Mouse (Mus musculus) heart, embryonic 12.5 days (tissue): ENCODE measurements around the gene Zfp335. TPM values are rescaled to one million over a fixed set of nuclear protein-coding genes. Genes with fewer than 3 reads are reported as not detected.

Experiments
- ATAC-seq: fragments of 200-750 bp; cut with Nextera tagmentation; 2 replicates; pipeline ENCODE4 v1.8.0; 2017; ENCODE audit warnings: moderate TSS enrichment, moderate library complexity; ENCODE audit not compliant: insufficient number of reproducible peaks, low FRiP score
- H3K27ac ChIP-seq: fragments of 300-500 bp; sonication (generic); 2 replicates; pipeline ENCODE4 v1.5.1; 2016; ENCODE audit warnings: mild to moderate bottlenecking, moderate library complexity; ENCODE audit not compliant: poor library complexity, severe bottlenecking
- H3K27me3 ChIP-seq: fragments of 300-500 bp; sonication (generic); replicated peaks from 2 replicates; pipeline ENCODE4 v1.6.1; 2016; ENCODE audit warnings: mild to moderate bottlenecking, moderate library complexity
- H3K36me3 ChIP-seq: fragments of 300-500 bp; sonication (generic); 2 replicates; pipeline ENCODE4 v1.6.1; 2016; ENCODE audit warnings: mild to moderate bottlenecking, moderate library complexity
- H3K4me1 ChIP-seq: fragments of 300-500 bp; sonication (generic); replicated peaks from 2 replicates; pipeline ENCODE4 v1.6.1; 2016; ENCODE audit warnings: mild to moderate bottlenecking
- H3K4me2 ChIP-seq: fragments of 300-500 bp; sonication (generic); 2 replicates; pipeline ENCODE4 v1.6.1; 2016; ENCODE audit warnings: mild to moderate bottlenecking, moderate library complexity
- H3K4me3 ChIP-seq: fragments of 300-500 bp; sonication (generic); 2 replicates; pipeline ENCODE4 v1.5.1; 2016; ENCODE audit warnings: mild to moderate bottlenecking
- H3K9ac ChIP-seq: fragments of 300-500 bp; sonication (generic); 2 replicates; pipeline ENCODE4 v1.6.1; 2016; ENCODE audit warnings: mild to moderate bottlenecking, moderate library complexity
- H3K9me3 ChIP-seq: fragments of 300-500 bp; sonication (generic); replicated peaks from 2 replicates; pipeline ENCODE4 v1.6.1; 2016; ENCODE audit warnings: mild to moderate bottlenecking, moderate library complexity
- WGBS: fragments of 180-500 bp; shearing (Covaris S2); methylation state at CpG from one replicate; pipeline ENCODE4 v1.1.7; 2016; 5-methylcytosine and 5-hydroxymethylcytosine counted together
- polyA plus RNA-seq: library from polyadenylated mRNA; unstranded; fragments of >200 nt; fragmentation: Nextera tagmentation; extraction: Ambion mirVana; gene quantifications from 2 replicates; pipeline ENCODE4 v1.2.1, GENCODE M21; 2016

Gene Zfp335
- 11.4 and 12.2 TPM in 2 replicates for polyA plus RNA-seq

DNA sequence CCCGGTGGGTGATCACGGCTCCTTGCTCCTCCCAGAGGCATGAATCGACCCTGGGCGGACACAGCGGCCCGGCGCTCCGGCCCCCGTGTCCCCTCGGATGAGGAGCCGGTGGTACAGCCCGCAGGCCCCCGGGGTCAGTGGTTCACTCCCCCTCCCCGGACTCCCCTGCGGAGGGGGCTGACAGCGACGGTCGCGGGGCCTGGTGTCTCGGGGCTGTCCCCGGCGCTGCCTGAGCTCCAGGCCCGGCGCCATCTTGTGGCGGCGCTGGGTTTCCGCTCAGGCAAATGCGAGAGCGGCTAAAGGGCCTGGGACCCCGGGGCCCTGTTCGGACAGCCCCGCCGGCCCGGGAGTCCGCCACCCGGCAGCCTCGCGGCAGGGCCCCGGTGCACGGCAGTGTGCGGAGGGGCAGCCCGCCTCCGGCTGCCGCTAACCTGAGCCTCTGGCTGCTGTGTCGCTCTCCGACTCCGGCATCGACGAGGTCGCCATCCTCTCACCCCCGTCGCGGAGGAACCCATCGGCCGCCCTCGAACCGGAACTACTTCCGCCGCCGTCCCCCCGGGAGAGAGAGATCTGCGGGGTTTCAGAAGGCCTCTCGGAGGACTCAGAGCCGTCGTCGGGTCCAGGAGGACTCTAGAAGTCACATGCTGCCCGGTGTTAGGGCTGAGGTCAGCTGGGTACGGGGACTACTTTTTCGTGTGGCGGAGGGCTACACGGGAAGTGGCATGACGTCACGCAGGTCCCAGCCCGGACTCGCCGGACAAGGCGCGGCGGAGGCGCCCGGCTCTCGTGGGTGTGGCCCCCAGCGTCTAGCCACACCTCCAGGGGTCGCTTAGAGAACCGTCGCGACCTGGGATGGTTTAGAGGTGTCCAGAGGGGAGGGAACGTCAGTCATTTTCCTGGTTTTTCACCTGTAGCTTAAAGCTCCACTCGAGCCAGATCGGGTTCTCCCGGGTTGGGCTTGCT, at the start of gene Zfp335:
Zfp335 (minus strand) TSS at position 672 of the 963 bp plus-strand sequence.
- Histone ChIP-seq H3K9me3 (peaks cover 3% of the 10 kb centered on the region), H3K4me2 (peak within 1 kb of the TSS; percentile 86), H3K4me3 (peak within 1 kb of the TSS; percentile 87), H3K27me3 (no peaks in the 10 kb centered on the region), H3K36me3 (peaks cover 39% of the 10 kb centered on the region), H3K9ac (peak within 1 kb of the TSS; percentile 92), H3K4me1 (peaks cover 25% of the 10 kb centered on the region), H3K27ac (peak within 1 kb of the TSS; percentile 98)
- ATAC-seq = peak; percentile 92
- under 1% methylated on average over 91 of the region's 91 CpGs for whole genome bisulfite sequencing

DNA sequence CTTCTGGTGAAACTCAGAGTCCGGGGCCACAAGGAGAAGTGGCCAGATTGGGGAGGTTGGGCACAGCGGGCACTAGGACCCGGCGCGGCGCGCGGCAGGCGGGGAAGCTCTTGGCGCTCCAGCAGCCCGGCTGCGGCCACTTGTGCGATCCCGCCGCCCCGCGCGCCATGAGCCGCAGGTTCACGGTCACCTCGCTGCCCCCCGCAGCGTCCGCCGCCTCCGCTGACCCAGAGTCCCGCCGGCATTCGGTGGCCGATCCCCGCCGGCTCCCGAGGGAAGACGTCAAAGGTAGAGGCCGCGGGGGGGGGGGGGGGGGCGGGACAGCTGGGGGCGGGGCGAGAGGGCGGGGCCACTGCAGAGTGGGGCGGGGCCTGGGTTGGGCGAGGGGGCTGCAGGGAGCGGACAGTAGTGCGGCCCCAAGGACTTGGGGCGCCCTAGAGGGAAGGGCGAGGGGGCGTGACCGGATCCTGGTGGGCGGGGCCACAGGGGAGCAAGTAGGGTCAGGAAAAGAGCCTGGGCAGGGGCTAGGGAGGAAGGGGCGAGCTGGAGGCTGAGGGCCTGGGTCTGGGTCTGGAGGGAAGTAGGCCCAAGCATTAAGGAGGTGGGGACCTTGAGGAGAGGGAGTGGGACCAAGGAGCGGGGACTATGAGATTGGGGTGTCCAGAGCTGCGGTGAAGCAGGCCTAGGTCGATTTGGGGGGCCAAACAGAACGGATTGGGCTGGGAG, 49.3 kb upstream of the Zfp335 start, which contains the start of gene Slc12a5:
Slc12a5 (plus strand) TSS at position 87 of the 726 bp plus-strand sequence.
- peak; percentile 83 for ATAC-seq
- peaks cover 11% of the 10 kb centered on the region for H3K4me1 ChIP-seq
- no peaks in the 10 kb centered on the region for H3K36me3 ChIP-seq
- H3K4me2 ChIP-seq = peak within 1 kb of the TSS; percentile 88
- peak within 1 kb of the TSS; percentile 73 for H3K4me3 ChIP-seq
- H3K27ac ChIP-seq = no peak within 1 kb of the TSS
- 1% methylated on average over 48 of the region's 54 CpGs for WGBS
- peak within 1 kb of the TSS; percentile 67 for H3K9ac ChIP-seq
- peaks cover 4% of the 10 kb centered on the region; the same call in 1 of the 2 replicates for H3K9me3 ChIP-seq
- peaks cover 61% of the 10 kb centered on the region for H3K27me3 ChIP-seq

DNA sequence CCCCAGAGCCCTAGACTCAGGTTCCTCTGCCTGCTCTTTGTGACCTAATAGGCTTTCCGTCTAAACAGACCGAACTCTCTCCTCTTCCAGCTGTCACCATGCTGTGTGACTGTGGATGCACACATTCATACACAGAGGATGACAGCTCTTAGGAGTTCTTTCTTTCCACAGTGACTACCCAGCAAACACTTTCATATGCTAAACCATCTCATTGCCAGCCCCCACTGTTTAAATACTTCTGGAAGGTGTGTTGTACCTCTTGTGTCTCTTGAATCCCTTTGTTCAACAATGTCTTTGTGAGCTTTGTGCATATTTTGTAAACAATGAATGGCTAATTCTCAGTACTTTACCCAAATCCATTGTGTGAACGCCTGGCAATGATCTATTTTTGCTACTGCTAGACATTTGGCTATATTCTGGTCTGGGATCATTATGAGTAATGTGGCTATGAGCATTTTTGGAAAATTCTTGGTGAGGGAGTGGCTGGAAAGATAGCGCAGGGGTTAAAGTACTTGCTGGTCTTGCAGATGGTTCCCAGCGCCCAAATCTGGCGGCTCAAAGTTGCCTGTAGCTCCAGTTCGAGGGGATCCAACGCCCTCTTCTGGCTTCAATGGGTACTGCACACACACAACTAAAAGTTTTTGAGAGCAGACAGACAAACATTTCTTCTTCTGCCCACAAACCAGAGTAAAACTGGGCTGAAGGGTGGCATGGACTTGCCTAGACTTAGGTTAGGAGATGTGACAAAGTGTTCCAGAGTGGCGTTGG, 46.2 kb upstream of the Zfp335 start:
- Histone ChIP-seq H3K9ac (no peak overlapping the region), H3K9me3 (peaks cover 7% of the 10 kb centered on the region; the same call in 1 of the 2 replicates), H3K4me3 (no peak overlapping the region), H3K4me1 (peaks cover 11% of the 10 kb centered on the region), H3K27ac (no peak overlapping the region), H3K4me2 (no peak overlapping the region), H3K27me3 (peaks cover 61% of the 10 kb centered on the region), H3K36me3 (no peaks in the 10 kb centered on the region)
- no peak for ATAC-seq
- WGBS = 56% methylated on average over 9 of the region's 9 CpGs

DNA sequence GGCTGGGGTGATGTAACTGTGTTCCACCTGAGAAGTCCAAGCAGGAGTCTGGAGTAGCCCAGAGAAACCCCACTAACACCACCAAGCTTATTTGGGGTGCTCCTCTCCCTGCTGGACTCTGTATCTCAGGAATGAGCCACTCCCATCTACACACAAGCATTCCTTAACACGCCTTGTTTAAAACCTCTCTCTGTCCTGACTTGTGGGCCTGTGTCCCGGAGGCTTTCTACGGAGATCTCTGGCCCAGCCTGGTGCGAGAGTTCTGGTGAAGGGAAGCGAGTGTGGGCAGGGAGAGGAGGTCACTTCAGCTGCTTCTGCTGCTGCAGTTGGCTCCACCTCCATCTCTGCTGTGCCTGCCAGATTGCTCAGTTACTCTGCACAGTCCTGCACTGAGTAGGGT, 44.6 kb upstream of the Zfp335 start:
- Histone ChIP-seq H3K27ac (no peak overlapping the region), H3K27me3 (peaks cover 71% of the 10 kb centered on the region), H3K4me2 (no peak overlapping the region), H3K9ac (no peak overlapping the region), H3K4me1 (peaks cover 9% of the 10 kb centered on the region), H3K4me3 (no peak overlapping the region), H3K36me3 (no peaks in the 10 kb centered on the region), H3K9me3 (peaks cover 7% of the 10 kb centered on the region; the same call in 1 of the 2 replicates)
- no peak for ATAC-seq
- 59% methylated on average over 5 of the region's 5 CpGs for WGBS

DNA sequence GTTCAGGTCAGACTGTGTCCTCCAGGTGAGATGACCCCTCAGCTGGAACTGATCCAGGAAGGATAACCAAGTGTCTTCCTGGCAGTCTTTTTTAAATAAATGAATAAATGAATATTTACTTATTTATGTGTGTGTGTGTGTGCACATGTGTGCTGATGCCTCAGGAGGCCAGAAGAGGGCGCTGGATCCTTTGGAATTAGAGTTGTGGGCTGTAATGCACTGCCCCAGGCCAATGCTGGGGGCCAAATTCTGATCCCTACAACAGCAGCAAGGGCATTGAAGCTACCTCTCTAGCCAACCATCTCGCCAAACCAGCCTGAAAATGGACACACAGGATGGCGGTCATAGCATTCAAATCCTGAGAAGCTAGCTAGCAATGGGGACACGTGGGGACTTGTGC, 44.2 kb upstream of the Zfp335 start:
- Histone ChIP-seq H3K36me3 (no peaks in the 10 kb centered on the region), H3K9me3 (peaks cover 7% of the 10 kb centered on the region; the same call in 1 of the 2 replicates), H3K27me3 (peaks cover 73% of the 10 kb centered on the region), H3K4me2 (no peak overlapping the region), H3K27ac (no peak overlapping the region), H3K9ac (no peak overlapping the region), H3K4me1 (peaks cover 5% of the 10 kb centered on the region), H3K4me3 (no peak overlapping the region)
- 73% methylated on average over 4 of the region's 4 CpGs for WGBS
- no peak for ATAC-seq

DNA sequence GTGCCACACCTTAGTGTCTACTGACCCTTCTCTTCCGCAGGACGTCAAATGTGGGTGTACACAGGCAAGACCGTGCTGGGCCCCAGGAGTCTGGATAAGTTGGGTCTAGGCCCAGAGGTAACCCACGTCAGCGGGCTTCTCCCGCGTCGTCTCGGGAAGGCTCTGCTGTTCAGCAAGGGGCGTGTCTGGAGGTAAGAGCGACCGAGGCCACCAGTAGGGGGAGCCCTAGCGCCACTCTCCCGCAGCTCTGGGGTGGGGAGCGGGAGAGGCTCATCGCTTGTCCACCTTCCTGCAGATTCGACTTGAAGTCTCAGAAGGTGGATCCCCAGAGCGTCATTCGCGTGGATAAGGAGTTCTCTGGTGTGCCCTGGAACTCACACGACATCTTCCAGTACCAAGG, 41.7 kb upstream of the Zfp335 start:
- WGBS = under 1% methylated on average over 21 of the region's 21 CpGs
- peak; percentile 38; the same call in 1 of the 2 replicates for ATAC-seq
- H3K27ac ChIP-seq = no peak overlapping the region
- H3K4me3 ChIP-seq = no peak overlapping the region
- H3K9ac ChIP-seq = no peak overlapping the region
- H3K36me3 ChIP-seq = no peaks in the 10 kb centered on the region
- peaks cover 97% of the 10 kb centered on the region for H3K27me3 ChIP-seq
- H3K9me3 ChIP-seq = peaks cover 7% of the 10 kb centered on the region; the same call in 1 of the 2 replicates
- H3K4me1 ChIP-seq = peaks cover 9% of the 10 kb centered on the region; the same call in 1 of the 2 replicates
- H3K4me2 ChIP-seq = peak overlapping the region; percentile 41

DNA sequence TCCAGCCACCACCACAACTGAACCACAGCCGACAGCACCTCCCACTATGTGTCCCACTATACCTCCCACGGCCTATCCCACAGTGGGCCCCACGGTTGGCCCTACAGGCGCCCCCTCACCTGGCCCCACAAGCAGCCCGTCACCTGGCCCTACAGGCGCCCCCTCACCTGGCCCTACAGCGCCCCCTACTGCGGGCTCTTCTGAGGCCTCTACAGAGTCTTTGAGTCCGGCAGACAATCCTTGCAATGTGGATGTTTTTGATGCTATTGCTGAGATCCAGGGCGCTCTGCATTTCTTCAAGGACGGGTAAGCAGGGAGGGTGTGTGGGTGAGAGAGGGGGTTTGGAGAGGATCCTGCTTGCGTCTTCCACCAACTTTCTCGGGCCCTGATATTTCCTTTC, 40.9 kb upstream of the Zfp335 start:
- H3K27ac ChIP-seq = no peak overlapping the region
- H3K4me1 ChIP-seq = peaks cover 9% of the 10 kb centered on the region; the same call in 1 of the 2 replicates
- 0 out of 2 replicates have a peak, but pooled peaks cover 4% of the 10 kb centered on the region for H3K9me3 ChIP-seq
- H3K27me3 ChIP-seq = peaks cover 97% of the 10 kb centered on the region
- no peaks in the 10 kb centered on the region for H3K36me3 ChIP-seq
- H3K4me3 ChIP-seq = no peak overlapping the region
- ATAC-seq = no peak
- H3K4me2 ChIP-seq = no peak overlapping the region
- 37% methylated on average over 13 of the region's 13 CpGs for WGBS
- no peak overlapping the region for H3K9ac ChIP-seq

DNA sequence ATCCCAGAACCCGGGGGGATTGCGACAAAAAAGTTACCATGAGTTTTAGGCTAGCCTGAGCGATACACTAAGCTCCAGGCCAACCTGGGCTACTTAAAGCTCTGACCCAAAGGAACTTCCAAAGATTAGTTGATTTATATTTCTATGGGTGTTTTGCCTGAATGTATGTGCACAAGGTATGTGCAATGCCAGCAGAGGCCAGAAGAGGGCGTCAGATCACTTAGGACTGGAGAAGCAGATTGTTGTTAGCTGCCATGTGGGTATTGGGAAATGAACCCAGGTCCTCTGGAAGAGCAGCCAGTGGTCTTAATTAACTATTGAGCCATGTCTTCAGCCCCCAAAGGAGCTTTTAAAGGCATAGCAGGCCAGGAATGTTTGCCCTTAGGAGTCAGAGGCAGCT, 40.2 kb upstream of the Zfp335 start:
- Histone ChIP-seq H3K4me2 (no peak overlapping the region), H3K27ac (no peak overlapping the region), H3K4me1 (peaks cover 9% of the 10 kb centered on the region; the same call in 1 of the 2 replicates), H3K36me3 (no peaks in the 10 kb centered on the region), H3K9ac (no peak overlapping the region), H3K27me3 (peaks cover 99% of the 10 kb centered on the region), H3K9me3 (0 out of 2 replicates have a peak, but pooled peaks cover 4% of the 10 kb centered on the region), H3K4me3 (no peak overlapping the region)
- 76% methylated on average over 4 of the region's 4 CpGs for WGBS
- no peak for ATAC-seq

DNA sequence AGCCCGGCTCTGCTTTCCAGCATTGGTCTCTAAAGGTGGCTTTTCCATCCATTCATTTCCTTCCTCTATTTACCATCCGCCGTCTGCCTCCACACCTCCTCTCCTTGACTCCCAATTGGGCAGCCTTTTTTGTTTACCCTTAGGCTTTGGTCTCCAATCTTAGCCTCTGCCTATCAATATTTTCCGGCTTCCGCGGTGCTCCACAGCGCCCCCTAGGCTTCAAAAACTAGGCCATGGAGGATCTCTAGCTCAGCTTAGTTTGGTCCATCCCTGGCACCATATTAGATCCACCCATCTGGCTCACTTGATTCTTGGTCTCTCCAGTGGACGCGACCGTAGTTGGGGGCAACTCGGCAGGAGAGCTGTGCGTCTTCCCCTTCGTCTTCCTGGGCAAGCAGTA, 38.9 kb upstream of the Zfp335 start:
- H3K27ac ChIP-seq = no peak overlapping the region
- H3K27me3 ChIP-seq = peaks cover 98% of the 10 kb centered on the region
- no peak for ATAC-seq
- WGBS = 22% methylated on average over 13 of the region's 13 CpGs
- H3K9ac ChIP-seq = no peak overlapping the region
- H3K36me3 ChIP-seq = no peaks in the 10 kb centered on the region
- H3K4me2 ChIP-seq = no peak overlapping the region
- H3K9me3 ChIP-seq = 0 out of 2 replicates have a peak, but pooled peaks cover under 1% of the 10 kb centered on the region
- H3K4me1 ChIP-seq = peaks cover 9% of the 10 kb centered on the region; the same call in 1 of the 2 replicates
- H3K4me3 ChIP-seq = no peak overlapping the region

DNA sequence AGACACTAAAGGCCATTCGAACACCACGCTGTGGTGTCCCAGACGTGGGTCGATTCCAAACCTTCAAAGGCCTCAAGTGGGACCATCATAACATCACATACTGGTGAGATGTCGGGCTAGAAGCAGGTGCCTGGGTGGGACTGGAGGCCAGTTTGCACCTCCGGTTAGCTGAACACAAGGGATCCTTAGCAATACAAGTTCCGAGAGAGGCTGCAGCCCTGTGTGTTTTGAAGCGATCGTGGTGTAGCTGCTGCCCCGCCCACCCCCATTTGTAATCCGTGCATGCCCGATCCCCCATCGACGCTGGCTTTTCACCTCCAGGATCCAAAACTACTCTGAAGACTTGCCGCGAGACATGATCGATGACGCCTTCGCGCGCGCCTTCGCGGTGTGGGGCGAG, 37.4 kb upstream of the Zfp335 start:
- Histone ChIP-seq H3K27me3 (peaks cover 83% of the 10 kb centered on the region), H3K4me1 (peaks cover 9% of the 10 kb centered on the region; the same call in 1 of the 2 replicates), H3K27ac (no peak overlapping the region), H3K9ac (no peak overlapping the region; the same call in 1 of the 2 replicates), H3K36me3 (no peaks in the 10 kb centered on the region), H3K9me3 (no peaks in the 10 kb centered on the region), H3K4me3 (peak overlapping the region; percentile 30), H3K4me2 (peak overlapping the region; percentile 55)
- 10% methylated on average over 25 of the region's 25 CpGs for WGBS
- ATAC-seq = no peak
